Mouse (Mus musculus) right cerebral cortex, postnatal 4 days (tissue): ENCODE results near the gene A730049H05Rik.

ENCODE experiments used
- DNase-seq: peaks from one replicate; pipeline ENCODE4 v3.0.0-alpha.2; 2022

Gene A730049H05Rik

GRCm38 (mm10) chr6:92816311-92816751, at the start of gene A730049H05Rik:
Gene A730049H05Rik, plus strand, starts transcription at chr6:92816478.
- no peak for DNase-seq

DNA sequence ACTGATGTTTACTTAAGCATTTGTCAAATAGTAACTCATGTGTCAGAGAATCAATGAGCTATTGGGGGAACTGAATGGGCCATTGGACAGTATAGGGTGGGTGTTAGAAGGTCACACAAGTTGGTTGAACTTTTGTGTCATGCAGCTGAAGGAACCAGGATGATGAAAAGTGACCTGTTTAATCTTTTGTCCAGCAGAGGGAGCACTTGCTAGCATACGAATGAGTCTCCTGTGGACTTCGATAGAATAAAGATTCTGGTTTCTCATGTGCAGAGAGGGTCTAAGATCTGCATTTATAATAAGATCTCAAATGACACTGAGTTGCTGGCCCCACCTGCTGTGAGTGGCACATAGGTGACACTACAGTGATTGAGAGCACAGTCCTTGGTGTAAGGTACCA, 39.9 kb upstream of the A730049H05Rik start:
- no peak for DNase-seq

GRCm38 (mm10) chr6:92779140-92779934, 36.9 kb upstream of the A730049H05Rik start:
- no peak for DNase-seq

DNA sequence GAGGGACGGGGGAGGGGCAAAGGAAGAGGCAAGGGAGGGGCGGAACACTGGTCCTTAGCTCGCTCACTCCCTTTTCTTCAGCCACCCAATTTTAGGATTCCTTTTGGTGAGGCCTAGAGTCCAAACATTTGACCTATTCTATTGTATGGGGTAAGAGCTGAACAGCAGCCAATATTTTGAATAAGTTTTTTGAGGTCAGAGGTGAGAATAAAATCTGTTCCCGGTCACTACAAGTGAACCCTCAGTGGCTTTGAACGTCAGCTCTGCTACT, 36.4 kb upstream of the A730049H05Rik start:
- no peak for DNase-seq

DNA sequence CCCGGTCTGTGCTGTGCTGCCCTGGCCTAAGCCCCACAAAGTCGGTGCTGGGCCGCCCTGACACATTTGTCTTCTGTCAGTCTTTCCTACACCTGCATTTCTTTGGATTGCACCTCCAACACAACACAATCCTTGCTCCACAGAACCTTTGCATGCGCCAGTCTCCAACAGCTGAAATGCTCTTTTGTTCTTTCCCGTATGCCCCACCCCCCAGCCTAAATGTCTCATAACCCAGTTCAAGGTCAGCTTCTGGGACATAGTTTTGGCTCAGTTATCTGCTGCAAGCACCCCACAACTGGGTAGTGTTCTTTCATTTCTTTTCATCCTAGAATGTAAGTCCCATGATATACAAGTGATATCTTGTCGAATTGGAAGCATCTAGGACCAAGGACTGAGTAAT, 34.8 kb upstream of the A730049H05Rik start:
- no peak for DNase-seq

GRCm38 (mm10) chr6:92784782-92785181, 31.5 kb upstream of the A730049H05Rik start:
- peak; percentile 80 for DNase-seq

DNA sequence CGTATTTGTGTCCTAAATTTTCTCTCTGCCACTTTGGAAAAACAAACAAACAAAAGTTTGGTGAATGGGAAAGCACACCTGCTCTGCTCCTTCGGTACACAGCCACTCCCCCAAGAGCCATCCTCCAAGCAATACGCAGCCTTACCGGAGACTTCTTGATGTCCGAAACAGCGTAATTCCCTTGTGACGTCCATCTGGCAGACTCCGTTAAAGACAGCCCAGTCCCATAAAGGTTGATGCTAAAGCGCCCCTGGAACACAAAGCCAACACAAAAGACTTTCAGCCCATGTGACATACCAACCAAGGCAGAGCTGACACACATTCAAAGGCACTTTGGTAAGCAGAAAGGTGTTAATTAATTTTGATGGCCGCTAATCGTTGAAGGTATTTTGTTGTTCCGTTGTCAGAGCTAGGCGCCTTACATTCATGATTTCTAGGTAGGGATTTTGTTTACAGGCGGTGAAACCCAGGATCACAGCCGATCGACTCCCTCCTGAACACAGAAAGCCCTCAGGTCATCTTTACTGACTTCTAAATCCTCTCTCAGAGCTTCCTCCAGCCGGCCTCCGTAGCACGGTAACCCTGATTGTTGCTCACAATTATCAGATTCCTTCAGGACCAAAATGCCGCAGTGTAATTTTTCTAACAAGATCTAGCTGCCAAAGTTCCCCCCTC, 29.4 kb upstream of the A730049H05Rik start:
- no peak for DNase-seq

DNA sequence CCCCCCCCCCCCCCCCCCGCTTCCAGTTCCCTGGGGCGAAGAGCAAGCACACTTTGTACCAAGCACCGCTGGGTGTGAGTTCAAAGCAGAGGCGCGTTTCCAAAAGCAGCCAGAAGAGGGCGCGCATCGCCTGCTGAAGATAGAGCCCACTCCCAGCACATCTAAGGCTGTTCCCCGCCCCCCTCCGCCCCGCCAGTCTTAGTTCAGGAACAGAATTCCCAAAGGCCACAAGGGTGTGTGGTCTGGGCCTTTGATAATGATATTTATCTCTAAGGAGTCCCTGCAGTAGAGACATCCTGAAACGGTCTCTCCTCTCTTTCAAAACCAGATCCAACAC, 28.9 kb upstream of the A730049H05Rik start:
- peak; percentile 98 for DNase-seq

- DNase-seq: no peak
These were observed 22.5 kb upstream of the A730049H05Rik start for GRCm38 (mm10) chr6:92793804-92794203.

- DNase-seq: no peak
These were observed 14.8 kb upstream of the A730049H05Rik start for GRCm38 (mm10) chr6:92801462-92801861.

DNA sequence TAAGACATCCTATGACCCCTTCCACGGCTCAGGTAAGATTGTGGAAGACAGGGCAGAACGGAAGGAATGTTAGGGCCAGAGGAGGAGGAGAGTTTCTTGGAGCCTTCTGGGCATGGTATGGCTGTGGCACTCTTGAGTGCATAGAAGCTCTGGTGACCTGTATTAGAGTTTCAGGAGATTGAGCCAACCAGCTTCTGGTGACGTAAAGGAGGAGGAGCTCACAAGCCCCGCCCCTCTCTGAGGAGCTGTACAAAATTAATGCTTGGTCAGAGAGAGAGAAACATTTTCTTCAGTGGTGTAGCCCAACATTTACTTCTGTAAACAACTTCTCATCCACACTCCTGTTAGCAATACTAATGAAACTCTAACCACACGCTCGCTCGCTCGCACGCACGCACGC, 13.9 kb upstream of the A730049H05Rik start:
- DNase-seq: no peak

- no peak for DNase-seq
These were observed 13.1 kb upstream of the A730049H05Rik start for GRCm38 (mm10) chr6:92803213-92803612.

DNA sequence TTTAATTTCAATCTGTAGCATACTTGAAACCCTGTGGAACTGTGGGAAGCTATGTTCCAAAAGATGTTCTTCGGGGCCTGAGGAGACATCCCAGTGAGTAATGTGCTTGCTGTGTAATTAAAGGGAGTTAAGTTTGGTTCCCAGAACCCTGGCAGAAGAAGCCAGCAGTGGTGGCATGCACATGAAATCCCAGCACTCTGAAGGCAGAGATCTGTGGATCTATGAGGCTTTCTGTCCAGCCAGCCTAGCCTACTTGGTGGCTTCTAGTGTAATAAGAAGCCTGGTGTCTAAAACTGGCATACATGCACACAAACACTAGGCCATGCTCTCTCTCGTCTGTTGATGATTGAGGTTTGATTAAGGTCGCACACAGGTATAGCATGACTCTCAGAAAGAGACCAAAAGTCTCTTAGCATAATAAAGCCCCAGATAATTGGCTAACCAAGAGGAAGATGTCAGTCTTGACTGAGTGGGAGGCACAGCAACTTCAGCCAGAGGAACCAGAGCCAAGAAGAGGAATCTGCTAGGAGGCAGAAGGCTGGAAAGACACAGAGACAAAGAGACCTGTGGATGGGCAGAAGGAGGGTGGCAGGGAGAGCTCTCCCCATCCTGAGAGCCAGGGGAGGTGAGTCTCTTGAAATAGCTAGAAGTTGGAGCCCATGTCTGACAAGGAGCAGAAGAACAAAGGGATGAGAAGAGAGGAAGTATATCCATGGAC, 11.9 kb upstream of the A730049H05Rik start:
- DNase-seq: no peak

DNA sequence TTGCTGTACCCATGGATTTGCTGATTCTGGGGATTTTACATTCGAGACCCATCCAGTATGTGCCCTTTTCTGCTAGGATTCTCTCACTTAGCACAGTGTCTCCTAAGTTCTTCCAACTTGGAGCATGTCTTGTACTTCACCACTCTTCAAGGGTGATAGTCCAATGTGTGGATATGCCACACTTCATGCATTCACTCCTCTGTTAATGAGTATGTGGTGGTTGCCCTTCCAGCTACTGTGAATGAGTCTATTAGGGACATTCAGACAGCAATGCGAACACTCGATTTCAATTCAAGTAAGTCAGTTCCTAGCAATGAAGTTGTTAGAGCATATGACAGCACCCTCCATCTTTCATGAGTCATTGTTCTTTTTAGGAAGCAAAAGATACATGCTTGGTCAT, 6.5 kb upstream of the A730049H05Rik start:
- DNase-seq: no peak

DNA sequence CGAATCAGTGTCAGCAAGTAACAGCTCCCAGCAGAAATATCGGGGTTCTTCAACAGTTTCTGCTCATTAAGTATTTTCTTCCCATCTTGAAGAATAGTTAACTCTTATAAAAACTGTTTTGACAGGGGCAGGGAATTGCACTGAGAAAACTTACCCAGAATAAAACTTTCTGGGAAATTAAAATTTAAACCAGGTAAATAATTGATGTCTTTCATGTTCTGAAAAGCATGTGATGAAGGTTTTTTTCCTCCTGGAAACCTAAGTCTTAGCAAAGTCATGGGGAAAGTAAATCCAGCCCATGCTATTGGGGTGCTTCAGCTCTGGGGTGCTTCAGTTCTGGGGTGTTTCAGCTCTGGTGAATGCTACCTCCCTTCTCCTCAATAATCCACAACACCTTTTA, 5.7 kb upstream of the A730049H05Rik start:
- DNase-seq: no peak

DNA sequence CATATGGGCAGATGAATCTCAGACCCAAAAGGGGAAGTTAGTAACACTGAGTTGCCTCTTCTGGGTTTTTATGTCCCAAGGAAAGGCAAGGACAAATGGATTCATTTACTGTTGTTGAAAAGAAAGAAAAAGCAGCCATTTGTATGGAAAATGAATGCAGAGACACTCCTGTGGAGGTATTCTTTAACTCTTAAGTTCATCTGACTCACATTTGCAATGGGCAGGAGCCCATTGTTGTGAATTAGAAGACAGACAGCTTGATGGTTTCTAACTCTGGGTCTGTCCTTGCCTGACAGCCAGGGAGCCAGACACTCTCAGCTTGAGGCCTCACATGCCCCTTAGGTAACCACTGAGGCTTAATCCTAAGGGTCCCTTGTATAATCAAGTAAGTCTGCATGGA, 4.7 kb upstream of the A730049H05Rik start:
- no peak for DNase-seq

DNA sequence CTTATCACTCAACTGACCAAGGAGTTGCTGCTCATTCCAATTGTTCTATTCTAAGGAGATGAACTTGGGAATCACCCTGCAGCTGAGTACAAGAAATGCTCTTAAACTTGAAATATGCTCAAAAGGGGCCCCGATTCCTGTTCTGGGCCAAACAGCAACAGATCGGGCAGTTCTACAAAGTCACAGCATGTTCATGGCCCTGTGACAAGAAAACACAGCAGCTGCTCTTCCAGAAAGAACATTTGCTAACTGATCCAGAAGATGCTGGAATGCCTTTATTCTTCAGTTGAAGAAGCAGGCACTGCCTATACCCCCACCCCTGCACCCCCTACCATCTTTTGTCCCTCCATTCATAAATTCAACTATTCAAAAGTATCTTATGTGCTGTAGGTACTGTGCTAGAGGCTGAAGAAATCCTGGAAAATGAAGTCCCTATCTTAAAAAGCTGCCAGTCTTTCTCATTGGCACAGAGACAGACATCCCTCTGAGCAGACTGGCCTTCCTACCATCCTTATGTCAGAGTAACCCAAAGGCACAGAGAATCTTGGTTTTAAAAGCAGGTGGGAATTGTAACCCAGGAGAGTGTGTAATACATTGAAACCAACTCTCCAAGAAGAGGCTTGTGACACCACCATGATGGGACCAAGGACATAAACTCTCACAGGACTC, 3.4 kb upstream of the A730049H05Rik start:
- no peak for DNase-seq

- DNase-seq: no peak
These were observed 1.4 kb downstream of the A730049H05Rik start for GRCm38 (mm10) chr6:92817661-92818060.

GRCm38 (mm10) chr6:92821606-92822005, 5.3 kb downstream of the A730049H05Rik start:
- no peak for DNase-seq

- no peak for DNase-seq
These were observed 5.7 kb downstream of the A730049H05Rik start for GRCm38 (mm10) chr6:92822006-92822405.

- DNase-seq: no peak
These were observed 7.7 kb downstream of the A730049H05Rik start for GRCm38 (mm10) chr6:92823991-92824390.

DNA sequence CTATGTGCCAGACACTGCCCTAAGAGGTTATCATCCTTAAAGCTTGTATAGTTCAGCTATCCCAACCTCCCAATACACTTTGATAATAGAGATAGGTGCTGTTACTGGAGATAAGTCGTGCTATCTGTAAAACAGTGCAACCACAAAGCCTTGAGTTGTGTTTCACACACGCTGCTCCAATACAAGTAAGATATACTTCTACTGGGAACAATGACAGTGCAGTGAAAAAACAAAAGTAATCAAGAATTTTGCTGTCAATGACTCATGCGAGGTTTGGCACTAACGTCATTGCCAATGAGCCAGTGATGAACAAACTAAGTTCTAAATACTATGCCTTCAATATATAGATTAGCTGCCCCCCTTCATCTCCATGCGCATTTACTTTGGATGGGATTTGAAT, 10.3 kb downstream of the A730049H05Rik start:
- no peak for DNase-seq

DNA sequence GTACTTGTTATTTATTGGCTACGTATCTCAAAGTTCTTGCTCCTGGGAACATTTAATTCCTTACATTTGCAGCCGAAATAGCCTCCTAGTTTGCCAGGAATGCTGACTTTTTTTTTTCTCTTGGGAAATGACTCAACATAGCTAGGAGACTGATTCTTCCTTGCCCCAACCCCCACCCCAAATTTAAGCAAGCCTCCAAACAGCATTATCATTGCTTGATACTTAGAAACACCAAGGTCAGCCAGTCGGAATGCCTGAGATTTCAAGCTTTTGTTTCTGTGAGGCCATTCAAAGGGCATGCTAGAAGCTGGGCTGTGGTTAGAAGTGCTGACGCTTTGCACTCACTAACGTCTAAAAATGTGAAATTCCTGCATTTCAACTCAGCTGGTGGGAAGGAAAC, 11.1 kb downstream of the A730049H05Rik start:
- no peak for DNase-seq

DNA sequence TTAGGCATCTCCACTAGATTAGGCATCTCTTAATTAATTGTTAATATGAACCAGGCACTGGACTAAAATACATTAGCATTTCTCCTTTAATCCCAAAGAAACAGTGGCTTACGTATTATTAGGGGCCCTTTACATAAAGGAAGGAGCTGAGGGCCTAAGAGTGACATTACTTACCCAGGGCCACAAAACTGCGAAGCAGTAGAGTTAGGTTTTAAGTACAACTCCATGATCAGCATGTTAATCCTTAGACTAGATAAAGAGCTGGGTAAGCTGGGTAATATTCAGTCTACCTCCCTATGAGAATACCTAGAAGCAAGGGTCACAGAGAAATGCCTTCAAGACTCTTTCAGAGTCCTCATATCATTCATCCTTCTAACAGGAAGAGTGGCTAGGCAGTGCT, 12.9 kb downstream of the A730049H05Rik start:
- DNase-seq: no peak
